Mouse (Mus musculus) T-helper 17 cell (primary cell): ENCODE measurements at regions not wholly inside any gene's neighbourhood (a gene's known extent, or its start where the extent isn't known, plus 50 kb on each side); places are given as distances from the start of the nearest gene placed in this dataset.
"Not testable (repeated sequence)": the region's sequence is repeated elsewhere in the genome, so short reads cannot be mapped to it uniquely, and the experiment has no call there.

Experiments
- in situ Hi-C, 2 experiments: fragments of 300-600 bp; cut with MboI, MseI; formaldehyde crosslinking; loops; 1 replicate in 1 of 2; 2 replicates in 1 of 2; pipeline ENCODE4 v1.15.1; 2025; ENCODE audit warnings: high pct_unique_total_duplicates in 2 of 2

DNA sequence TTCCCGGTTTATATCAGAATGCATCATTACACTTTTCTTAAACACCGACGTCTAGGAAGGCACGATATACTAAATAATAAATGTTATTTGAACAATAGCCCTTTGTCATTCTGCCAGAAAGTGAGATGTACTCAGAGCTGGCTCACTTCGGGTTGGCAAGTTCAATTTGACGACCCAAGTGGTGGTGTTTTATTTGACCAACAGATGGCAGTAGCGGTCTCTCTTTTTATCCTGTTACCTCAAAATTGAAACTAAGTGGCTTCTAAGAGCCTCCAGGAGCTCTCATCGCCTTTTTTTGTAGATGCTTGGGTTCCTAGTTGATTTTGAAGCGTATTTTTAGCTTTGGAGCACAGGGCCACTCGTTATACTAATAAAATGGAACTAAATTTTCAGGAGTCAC lies 66.7 kb upstream of the Chmp2b start:
- in situ Hi-C loops = no loop called here

DNA sequence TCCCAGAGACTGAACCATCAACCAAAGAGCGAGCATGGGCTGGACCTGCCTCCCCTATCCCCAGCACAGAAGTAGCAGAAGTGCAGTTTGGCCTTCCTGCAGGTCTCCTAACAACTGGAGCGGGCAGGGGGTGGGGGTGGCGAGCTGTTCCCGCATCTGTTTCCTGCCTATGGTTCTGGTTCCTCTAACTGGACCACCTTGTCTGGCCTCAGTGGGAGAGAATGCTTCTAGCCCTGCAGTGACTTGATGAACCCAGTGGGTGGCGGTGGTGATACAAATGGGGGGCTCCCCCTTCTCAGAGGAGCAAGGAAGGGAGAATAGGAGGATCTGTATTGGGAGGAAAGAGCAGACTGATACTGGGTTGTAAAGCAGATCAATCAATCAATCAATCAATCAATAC lies 69.2 kb upstream of the Chmp2b start:
- in situ Hi-C loops = loop anchor here (5.0 to 10.0 kb wide), 2 partner anchors 373 to 376 kb away; no protein-coding TSS in a partner anchor

DNA sequence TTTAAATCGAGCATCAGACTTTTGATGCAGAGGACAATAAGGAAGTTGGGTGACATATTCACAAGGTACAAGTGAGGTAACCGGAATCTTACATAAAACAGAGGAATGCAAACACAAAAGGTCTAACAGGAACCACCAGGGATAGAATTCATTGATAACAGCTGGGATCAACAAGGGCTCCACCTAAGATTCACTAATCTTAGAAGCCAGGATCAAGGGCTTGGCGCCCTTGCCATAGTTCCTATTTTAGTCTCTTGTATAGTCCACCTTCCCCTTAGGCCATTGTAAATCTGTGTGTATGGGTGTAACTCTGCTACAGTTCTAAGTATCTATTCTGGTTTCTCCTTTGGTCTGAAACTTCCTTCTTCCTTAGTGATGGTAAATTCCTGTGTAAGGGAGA lies 84.2 kb upstream of the Chmp2b start:
- in situ Hi-C loops = not testable (repeated sequence)

DNA sequence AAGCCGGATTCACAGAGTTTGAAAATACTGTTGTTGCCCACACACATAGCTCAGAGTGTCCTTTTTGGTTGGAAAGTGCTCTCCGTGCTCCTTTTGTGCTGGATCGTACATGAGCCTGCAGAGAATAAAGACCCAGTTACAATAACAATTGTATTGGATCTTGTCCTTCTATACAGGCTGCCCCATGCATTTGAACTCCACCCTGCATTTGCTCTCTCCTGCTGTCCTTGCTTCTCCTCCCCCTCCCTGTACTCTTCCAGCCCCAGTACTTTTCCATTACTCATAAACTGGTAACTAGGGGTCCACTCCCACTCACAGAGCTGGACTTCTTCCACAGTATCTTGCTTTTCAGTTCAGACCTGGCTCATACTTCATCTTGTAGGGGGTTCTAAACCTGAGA lies 86.5 kb upstream of the Chmp2b start:
- in situ Hi-C loops = no loop called here

DNA sequence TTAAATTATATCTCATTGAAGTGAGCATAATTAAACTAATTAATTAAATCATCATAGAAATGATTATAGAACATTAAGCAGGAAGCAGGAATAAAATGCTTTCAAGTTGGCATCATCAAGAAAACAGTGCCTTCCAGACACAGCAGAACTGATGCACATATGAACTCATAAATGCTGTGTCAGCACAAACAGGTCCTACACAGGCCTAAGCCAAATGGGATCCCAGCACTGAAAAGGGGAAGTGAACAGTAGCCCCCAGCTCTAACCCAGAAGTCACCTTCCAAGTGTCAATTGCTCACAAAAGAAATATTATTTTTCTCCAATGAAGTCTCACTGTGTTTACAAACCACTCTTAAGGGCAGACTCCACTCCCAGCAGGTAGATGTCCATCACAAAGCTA lies 93.0 kb upstream of the Chmp2b start:
- in situ Hi-C loops = no loop called here

DNA sequence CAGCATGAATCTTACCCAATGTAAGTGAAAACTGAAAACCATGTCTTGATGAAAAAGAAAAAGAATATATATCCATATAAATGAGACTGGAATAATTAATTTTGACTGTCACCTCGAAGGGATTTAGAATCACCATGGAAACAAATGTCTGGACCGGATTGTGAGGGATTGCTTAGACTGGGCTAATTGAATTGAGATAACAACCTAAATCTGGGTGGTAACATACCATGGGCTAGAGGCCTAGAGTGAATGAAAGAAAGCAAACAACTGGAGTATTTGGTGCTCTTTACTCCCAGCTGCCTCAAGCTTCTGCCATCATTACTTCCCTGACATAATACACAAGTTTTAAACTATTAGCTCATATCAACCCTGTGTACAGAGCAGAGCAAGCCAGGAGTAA lies 95.3 kb upstream of the Chmp2b start:
- in situ Hi-C loops = no loop called here

DNA sequence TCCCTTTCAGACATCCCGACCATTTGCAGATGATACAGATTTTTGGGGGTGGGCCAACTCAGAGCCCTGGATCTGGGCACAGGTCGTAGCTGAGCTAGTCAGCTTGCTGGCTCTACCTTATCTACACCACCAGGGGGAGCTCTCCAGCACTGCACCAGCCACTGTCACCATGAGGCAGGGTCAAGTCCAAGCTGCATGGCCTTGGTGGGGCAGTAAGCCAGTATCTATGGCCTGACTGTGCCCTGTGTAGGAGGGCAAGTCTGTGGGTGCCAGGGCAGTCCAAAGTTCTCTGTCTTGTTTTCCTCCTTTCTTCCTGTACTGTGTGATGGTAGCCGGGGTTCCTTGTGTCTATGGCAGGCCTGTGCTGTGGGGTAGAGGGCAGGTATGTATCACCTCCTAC lies 102.3 kb upstream of the Chmp2b start:
- in situ Hi-C loops = loop anchor here (5.0 to 10.0 kb wide), 2 partner anchors 340 to 1648 kb away; no protein-coding TSS in a partner anchor

DNA sequence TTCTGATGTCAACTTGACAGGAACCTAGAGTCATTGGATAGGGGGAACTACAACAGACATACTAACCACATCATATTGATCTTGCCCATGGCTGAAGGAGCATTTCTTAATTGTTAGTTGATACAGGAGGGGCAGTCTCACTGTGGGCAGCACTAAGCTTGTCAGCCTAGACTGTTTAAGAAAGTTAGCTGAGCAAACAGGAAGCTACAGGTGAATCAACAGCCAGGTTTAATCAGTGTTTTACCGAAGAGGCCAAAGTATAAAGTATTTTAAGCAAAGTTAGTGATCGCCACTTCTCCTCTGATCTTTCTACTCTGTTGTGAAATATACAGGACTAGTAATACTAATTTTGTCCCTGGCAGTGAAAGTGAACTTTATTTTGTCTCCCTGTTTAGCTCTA lies 109.6 kb upstream of the Chmp2b start:
- in situ Hi-C loops = no loop called here

DNA sequence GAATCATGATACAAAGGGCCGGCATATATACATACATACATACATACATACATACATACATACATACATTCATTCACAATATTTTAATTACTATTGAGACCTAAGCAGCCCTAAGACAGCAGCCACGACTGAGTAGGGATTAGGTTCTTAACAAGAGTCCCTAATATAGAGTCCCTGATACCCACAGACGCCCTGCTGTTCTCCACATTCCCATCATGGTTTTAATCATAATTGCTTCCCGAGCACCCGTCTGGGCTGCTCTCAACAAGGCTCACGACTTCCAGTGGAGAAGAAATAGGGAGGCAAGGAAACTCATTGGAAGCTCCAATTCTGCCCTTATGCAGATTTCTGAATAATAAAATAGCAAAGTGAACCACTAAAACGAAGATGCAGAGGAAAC lies 120.6 kb upstream of the Chmp2b start:
- in situ Hi-C loops = no loop called here

DNA sequence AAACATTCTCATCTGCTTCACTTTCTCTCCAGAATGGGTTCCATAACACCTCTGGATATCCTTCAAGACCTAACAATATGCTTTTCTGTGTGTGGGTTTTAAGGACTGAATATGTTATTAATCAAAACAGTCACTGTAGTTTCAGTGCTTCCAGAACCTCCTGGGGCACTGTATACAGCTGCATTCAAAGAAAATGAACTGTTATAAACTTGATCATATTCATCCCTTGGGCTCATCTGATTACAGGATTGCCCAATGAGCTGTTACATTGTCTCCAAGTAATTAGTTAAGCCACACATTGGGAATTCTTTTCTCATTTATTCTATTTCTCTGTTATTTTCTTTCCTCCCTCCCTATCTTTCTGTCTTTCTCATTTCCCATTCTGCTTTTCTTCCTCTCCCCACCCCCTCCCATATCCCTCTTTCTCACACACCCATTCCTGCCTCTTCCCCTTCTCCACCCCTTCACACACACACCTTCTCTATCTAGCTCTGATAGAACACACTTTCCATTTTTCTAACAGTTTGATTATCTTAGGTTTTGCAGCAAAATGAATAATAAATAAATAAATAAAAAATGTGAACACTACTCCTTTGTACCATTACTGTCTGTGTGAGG lies 121.3 kb upstream of the Chmp2b start:
- in situ Hi-C loops = no loop called here

DNA sequence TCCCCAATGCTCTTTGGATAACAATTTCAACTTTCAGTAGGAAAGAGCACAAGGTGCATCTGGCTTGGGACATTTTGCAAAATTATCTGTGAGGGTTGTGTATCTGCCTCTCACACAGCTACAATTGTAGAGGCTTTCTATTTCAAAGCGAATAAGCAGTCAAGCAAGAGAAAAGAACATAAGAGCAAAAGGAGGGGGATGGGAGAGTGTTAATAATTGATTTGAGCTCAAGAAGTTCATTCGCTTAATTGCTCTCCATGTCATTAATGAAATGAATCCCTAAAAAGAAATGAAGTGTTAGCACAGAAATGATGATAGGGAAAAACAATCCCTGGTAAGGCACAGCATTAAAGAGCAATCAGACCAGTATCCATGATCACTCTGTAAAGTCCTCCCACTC lies 121.4 kb upstream of the Vgll3 start:
- in situ Hi-C loops = no loop called here

DNA sequence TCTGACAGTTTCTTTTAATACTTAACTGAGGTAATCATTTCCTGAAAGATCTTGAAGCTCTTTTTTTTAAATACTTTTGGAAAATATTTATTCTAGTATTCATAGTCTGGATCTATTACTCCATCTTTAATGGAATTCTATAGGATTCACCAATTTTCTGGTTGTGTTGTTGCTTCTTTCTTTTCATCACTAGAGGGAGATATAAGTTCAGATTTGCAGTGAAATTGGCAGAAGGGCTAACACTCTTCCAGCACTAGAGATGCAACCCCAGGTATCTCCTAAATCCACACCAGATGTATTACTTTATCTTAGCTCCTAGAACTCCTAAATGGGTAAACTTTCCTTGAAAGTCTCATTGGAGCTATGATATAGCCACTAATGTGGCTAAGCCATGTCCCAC lies 99.4 kb upstream of the Vgll3 start:
- in situ Hi-C loops = no loop called here

DNA sequence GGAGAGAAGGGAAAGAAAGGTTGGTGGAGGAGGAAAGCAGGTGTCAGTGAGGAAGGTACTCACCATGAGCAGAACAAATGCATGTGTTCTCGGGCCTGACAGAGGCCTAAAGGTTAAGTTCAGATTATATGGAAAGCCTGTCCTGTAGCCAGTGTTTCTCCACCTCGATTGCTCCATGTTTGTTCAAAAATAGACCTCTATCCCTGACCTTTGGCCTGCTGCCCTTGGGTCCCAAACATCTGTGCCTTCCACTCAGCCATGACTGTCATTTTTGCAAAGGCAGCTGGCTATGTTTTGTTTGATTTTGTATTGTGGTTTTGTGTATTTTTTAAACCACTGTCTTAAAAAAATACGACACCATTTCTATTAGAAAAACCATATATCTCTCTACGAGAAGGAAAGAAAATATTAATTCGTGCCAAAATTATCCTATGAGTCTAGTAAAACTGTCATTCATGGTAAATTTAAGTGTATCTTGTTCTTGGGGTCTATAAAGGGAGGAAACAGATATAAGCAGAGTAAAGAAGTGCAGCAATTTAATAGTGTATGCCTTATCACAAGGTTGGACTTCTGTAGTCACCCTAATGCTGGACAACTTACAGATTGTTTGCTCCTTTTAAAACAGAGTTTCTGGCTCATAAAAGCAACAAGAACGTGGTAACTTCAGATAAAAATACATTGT lies 96.1 kb upstream of the Vgll3 start:
- in situ Hi-C loops = no loop called here

DNA sequence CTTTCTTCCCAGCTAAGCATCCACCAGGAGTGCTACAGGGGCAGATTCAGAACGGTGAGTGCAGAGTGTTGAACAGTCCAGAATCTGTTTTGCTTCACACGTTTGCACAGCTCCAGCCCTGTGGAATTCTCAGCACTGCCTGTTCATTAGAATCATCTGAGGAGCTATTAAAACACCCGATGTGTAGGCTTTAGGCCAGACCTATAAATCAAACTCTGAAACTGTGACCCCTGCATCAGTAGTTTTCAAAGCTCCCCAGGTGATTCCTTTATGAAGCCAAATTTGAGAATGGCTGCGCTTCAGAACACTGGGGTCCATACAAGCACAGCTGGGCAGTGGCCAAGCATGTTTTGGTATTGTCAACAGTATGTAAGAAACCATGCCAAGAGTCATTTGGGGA lies 94.1 kb upstream of the Vgll3 start:
- in situ Hi-C loops = no loop called here

DNA sequence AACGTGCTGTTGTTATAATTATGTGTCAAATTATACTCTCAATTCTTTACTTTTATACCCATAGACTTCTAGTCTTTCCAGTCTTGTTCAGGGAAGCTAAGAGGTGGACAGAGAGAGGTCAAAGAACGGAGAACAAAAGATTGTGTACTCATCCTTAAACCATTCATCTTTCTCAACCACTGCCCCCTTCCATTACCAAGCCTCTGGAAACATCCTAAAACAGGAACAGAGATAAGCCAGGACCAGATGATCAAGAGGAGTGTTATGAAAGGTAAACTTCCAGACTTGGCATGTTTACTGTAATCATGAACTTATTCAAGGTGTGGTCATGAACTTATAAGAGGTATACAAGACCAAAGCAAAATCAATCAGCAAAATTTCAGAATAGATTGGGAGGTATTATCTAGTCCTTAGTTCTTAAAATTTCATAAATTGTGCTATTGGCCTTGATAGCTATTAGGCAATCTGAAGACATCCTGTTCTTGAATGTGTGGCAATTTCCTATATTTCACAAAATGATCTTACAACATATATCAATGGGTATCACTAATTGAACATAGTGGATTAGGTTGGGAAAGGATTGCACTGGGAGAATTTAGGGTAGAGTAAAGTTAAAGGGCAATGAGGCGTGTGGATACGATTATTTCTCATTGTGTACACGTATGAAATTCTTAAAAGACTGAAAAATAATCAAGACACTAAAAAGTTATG lies 89.3 kb upstream of the Vgll3 start:
- in situ Hi-C loops = no loop called here

DNA sequence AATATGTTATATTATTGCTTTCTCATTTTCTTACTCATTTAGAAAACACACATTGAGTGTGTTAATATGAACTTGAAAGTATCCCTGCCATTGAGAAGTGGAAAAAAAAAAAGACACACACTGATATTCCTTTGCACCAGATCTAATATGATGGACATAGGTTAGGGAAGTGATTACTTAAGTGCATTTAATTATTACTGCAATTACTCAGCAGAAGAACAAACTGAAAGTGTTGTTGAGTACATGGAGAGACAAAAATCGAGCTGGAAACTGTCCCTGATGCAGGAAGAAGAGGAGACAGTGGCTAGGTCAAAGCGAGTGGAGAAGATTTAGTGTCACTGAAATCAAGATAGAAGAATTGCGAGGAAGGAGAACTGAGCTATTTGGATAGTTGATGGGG lies 88.8 kb upstream of the Vgll3 start:
- in situ Hi-C loops = no loop called here

DNA sequence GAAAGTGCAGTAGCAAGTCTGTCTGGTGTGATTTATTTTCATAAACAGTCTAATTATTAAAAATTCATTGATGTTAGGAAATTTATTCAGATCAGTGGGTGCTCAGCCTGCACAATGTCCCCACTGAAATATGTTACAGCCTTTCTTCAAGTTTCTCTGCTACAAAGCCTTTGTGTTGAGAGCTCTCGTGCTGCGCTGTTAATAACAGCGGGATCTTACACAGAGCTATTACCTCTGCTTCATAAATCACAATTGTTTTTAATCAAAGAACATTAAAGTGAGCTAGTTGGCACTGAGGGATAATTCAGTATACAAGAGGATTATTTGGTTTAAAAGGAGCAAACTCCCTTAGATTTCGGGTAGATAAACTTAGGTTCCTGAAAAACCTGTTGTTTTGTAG lies 85.7 kb upstream of the Vgll3 start:
- in situ Hi-C loops = no loop called here

DNA sequence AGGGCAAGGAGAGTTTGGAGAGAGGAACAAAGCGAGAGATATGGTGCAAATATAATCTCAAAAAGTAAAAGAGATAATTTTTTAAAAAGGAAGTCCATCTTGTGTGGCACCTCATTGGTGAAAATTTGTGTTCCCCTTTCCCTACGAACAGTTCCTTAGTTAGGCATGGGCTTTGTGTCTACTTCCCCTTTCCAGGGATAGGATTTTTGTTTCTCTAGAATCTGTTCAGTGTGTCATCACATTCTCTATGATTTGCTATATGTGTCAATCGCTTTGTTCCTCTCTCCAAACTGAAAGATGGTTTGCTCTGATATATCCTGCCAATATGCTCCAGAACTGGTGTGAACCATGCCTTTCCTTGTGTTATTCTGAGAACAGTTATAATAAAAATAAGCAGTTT lies 75.4 kb upstream of the Vgll3 start:
- in situ Hi-C loops = no loop called here

DNA sequence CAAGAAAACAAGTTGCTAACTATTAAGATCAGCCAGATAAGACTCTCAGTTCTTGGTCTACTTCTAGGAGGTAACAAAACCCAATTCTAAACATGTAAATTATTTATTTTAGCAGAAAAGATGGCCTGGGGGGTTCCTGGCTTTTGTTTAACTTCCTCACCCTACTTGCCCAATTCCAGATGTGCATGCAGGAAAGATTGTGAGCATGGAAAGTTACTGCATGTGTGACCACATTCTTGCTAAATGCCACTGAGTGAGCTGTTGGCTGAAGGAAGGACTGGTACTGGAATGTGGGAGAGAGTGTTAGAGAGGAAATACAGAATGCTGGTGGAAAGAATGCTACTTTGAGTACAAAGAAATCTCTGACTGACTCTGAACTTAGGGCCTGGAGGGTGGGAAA lies 72.1 kb upstream of the Vgll3 start:
- in situ Hi-C loops = no loop called here

DNA sequence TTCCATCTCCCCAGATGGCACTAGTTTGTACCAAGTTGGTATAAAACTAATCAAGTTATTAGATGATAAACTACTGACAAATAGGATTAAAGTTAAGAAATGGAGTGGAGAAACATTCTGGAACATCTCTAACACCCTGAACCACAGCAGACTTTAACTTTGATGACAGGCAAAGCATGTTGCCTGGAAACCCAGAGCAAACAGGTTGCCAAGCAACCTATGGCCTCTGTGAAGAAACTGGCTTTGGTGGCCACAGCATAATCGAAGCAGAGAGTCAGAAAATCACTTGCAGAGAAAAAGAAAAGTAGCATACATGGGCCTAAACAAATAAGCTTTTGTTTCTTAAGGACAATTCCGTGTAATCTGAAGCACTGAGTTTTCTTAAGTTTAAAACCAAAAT lies 59.4 kb upstream of the Vgll3 start:
- in situ Hi-C loops = no loop called here
